Mouse (Mus musculus) small intestine, adult 2 months (tissue): Measurements from ENCODE around the gene Gm853.

ENCODE experiments used
- CTCF ChIP-seq: fragments of 200-500 bp; IDR thresholded peaks from 2 replicates; pipeline ENCODE4 v1.5.1; 2012; ENCODE audit warnings: low read depth, mild to moderate bottlenecking, control low read depth, inconsistent platforms, low read length, moderate library complexity, mixed read lengths; ENCODE audit not compliant: insufficient replicate concordance, insufficient read length; ENCODE audit errors: extremely low read depth
- POLR2A ChIP-seq: fragments of 200-500 bp; IDR thresholded peaks from 2 replicates; pipeline ENCODE4 v1.6.1; 2012; ENCODE audit warnings: low read depth, mild to moderate bottlenecking, control low read depth, inconsistent platforms, low read length, moderate library complexity

GRCm38 (mm10) chr4:130244749-130245148 is 22.5 kb upstream of the Gm853 start:
- TF ChIP-seq CTCF (no peak), POLR2A (no peak)
